Mouse (Mus musculus) CH12.LX (cell line): ENCODE data around the gene Sbno1.

ENCODE experiments used
- CHD2 ChIP-seq: IDR thresholded peaks from 2 replicates; pipeline ENCODE4 v1.6.1; 2011; ENCODE audit warnings: low read length, improper control_type of control experiment
- CTCF ChIP-seq, 2 experiments: IDR thresholded peaks in 1 of 2; conservative IDR thresholded peaks in 1 of 2; 2 replicates each; pipeline ENCODE4 v1.5.1; 2011 to 2012; ENCODE audit warnings: low read depth in 2 of 2, low read length in 2 of 2, improper control_type of control experiment in 1 of 2, inconsistent platforms in 1 of 2, mild to moderate bottlenecking in 1 of 2, moderate library complexity in 1 of 2
- E2F4 ChIP-seq: IDR thresholded peaks from 2 replicates; pipeline ENCODE4 v1.6.1; 2011; ENCODE audit warnings: low read depth, low read length, improper control_type of control experiment; ENCODE audit not compliant: insufficient replicate concordance
- EP300 ChIP-seq: IDR thresholded peaks from 2 replicates; pipeline ENCODE4 v1.6.1; 2011; ENCODE audit warnings: low read length, improper control_type of control experiment
- GABPA ChIP-seq: IDR thresholded peaks from 2 replicates; pipeline ENCODE4 v1.6.1; 2012; ENCODE audit warnings: low read depth, low read length, improper control_type of control experiment, inconsistent platforms; ENCODE audit not compliant: insufficient replicate concordance
- MAFK ChIP-seq: IDR thresholded peaks from 2 replicates; pipeline ENCODE4 v1.6.1; 2011; ENCODE audit warnings: low read length, improper control_type of control experiment; ENCODE audit not compliant: insufficient replicate concordance
- MYC ChIP-seq: IDR thresholded peaks from 2 replicates; pipeline ENCODE4 v1.6.1; 2011; ENCODE audit warnings: low read depth, mild to moderate bottlenecking, improper control_type of control experiment, low read length
- POLR2A ChIP-seq: IDR thresholded peaks from 2 replicates; pipeline ENCODE4 v1.6.1; 2011; ENCODE audit warnings: low read depth, mild to moderate bottlenecking, improper control_type of control experiment, low read length
- TBP ChIP-seq: conservative IDR thresholded peaks from 2 replicates; pipeline ENCODE4 v1.6.1; 2011; ENCODE audit warnings: low read depth, low read length, improper control_type of control experiment

GRCm38 (mm10) chr5:124351111-124351560 lies 74.7 kb downstream of the Sbno1 start:
- no peak for TF ChIP-seq EP300
- TF ChIP-seq E2F4, result no peak
- TF ChIP-seq MYC, result no peak
- TF ChIP-seq CHD2, result no peak
- TF ChIP-seq CTCF (conservative IDR thresholded peaks at IDR 0.05 in 1 of 2, IDR thresholded peaks at IDR 0.05 in 1 of 2; ENCODE audit: low read depth in 2 of 2, low read length in 2 of 2), result no peak
- no peak for TF ChIP-seq POLR2A
- no peak for TF ChIP-seq TBP
- TF ChIP-seq MAFK, result no peak
- no peak for TF ChIP-seq GABPA
